Comparison of ENCODE assay signal across 23 mouse cellular contexts in genomic region chr16:36718637-36719036, GRCm38 (mm10). TPM values are rescaled to one million over a fixed set of nuclear protein-coding genes. Genes with fewer than 3 reads are reported as not detected.
"Had no signal": no experiment of that assay in that cellular context is flagged by ENCODE, and none has a peak within 500 bp of the region (broad histone marks: within the 10 kb centered on the region; RNA-seq: fewer than 3 reads in every experiment).

No protein-coding gene starts in this region.

- DNase-seq: left cerebral cortex, postnatal 4 days; liver, embryonic 13.5 days; liver, postnatal 0 days; lung, adult 18-20 months; lung, adult 2 months; lung, embryonic 14.5 days; lung, postnatal 10 days; lung, postnatal 14 days; lung, postnatal 36 days; lung, postnatal 4 days; midbrain, embryonic 14.5 days had no signal

- H3K27me3 ChIP-seq: limb, embryonic 12.5 days; limb, embryonic 15.5 days; lung, embryonic 15.5 days; midbrain, embryonic 13.5 days; midbrain, embryonic 15.5 days had no signal

- H3K36me3 ChIP-seq: limb, embryonic 10.5 days; limb, embryonic 12.5 days; limb, embryonic 13.5 days; limb, embryonic 15.5 days; liver, embryonic 12.5 days; liver, embryonic 13.5 days; liver, embryonic 15.5 days; lung, embryonic 15.5 days; midbrain, embryonic 10.5 days; midbrain, embryonic 12.5 days; midbrain, embryonic 13.5 days; midbrain, embryonic 15.5 days had no signal

RNA-seq across cellular contexts. Expression of gene Cd86, which starts 52.8 kb away (rescaled TPM):
- total RNA-seq: megakaryocyte-erythroid progenitor cell, adult 5-6 weeks had no signal
